Comparison of ENCODE assay signal across 19 mouse cellular contexts in the genomic region with DNA sequence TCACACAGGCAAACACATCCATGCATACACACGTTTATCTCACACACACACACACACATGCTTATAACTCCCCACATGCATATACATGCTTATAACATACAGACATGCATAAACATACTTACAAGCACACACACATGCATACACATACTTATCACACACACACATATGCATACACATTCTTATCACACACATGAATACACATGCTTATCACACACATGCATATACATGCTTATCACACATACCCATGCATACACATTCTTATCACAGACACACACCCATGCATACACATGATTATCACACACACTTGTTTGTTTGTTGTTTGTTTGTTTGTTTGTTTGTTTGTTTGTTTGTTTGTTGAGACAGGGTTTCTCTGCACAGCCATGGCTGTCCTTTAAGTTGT. TPM values are rescaled to one million over a fixed set of nuclear protein-coding genes. Genes with fewer than 3 reads are reported as not detected.
DNase-seq lines count a peak whose midpoint lies in the region; ATAC-seq lines count a peak whose summit lies in the region.
"Had no signal": no experiment of that assay in that cellular context is flagged by ENCODE, and none has a peak within 500 bp of the region (broad histone marks: within the 10 kb centered on the region; RNA-seq: fewer than 3 reads in every experiment).

No protein-coding gene starts in this region.

- no peak overlapping the region for H3K9ac ChIP-seq in liver, embryonic 12.5 days
- H3K9ac ChIP-seq in liver, embryonic 16.5 days (ENCODE audit: low read depth, low read length): no peak overlapping the region
- H3K9ac ChIP-seq: embryonic facial prominence, embryonic 12.5 days; forebrain, embryonic 15.5 days; hindbrain, embryonic 12.5 days had no signal

- peaks cover 85% of the 10 kb centered on the region for H3K4me1 ChIP-seq in liver, embryonic 12.5 days
- H3K4me1 ChIP-seq in liver, embryonic 16.5 days (ENCODE audit: control insufficient read depth, low read depth, low read length): peaks cover 50% of the 10 kb centered on the region
- peaks cover 31% of the 10 kb centered on the region for H3K4me1 ChIP-seq in embryonic facial prominence, embryonic 10.5 days
- H3K4me1 ChIP-seq: forebrain, embryonic 15.5 days had no signal

- peak overlapping the region; percentile 80 for H3K27ac ChIP-seq in liver, embryonic 12.5 days
- peak overlapping the region; percentile 81 for H3K27ac ChIP-seq in liver, embryonic 16.5 days (ENCODE audit: low read length)
- H3K27ac ChIP-seq in embryonic facial prominence, embryonic 10.5 days (replicated peaks): no peak overlapping the region
- H3K27ac ChIP-seq: embryonic facial prominence, embryonic 12.5 days; forebrain, embryonic 15.5 days; heart, embryonic 10.5 days; hindbrain, embryonic 12.5 days; hindbrain, postnatal 0 days had no signal

- peak; percentile 55 for ATAC-seq in liver, embryonic 12.5 days
- peak; percentile 78 for ATAC-seq in liver, embryonic 16.5 days (ENCODE audit: low read depth)
- ATAC-seq: forebrain, embryonic 15.5 days; hindbrain, postnatal 0 days had no signal

- H3K9me3 ChIP-seq in liver, embryonic 12.5 days (replicated peaks): peaks cover 5% of the 10 kb centered on the region; the same call in 1 of the 2 replicates
- H3K9me3 ChIP-seq in liver, embryonic 16.5 days (replicated peaks; ENCODE audit: control insufficient read depth, low read length): 0 out of 2 replicates have a peak, but pooled peaks cover 2% of the 10 kb centered on the region
- no peaks in the 10 kb centered on the region for H3K9me3 ChIP-seq in embryonic facial prominence, embryonic 10.5 days
- H3K9me3 ChIP-seq: embryonic facial prominence, embryonic 12.5 days; forebrain, embryonic 15.5 days; heart, embryonic 10.5 days; hindbrain, embryonic 12.5 days had no signal

- H3K36me3 ChIP-seq in liver, embryonic 12.5 days: 0 out of 2 replicates have a peak, but pooled peaks cover 7% of the 10 kb centered on the region
- no peaks in the 10 kb centered on the region for H3K36me3 ChIP-seq in liver, embryonic 16.5 days (ENCODE audit: control insufficient read depth, insufficient read depth)
- H3K36me3 ChIP-seq in embryonic facial prominence, embryonic 10.5 days (replicated peaks): 0 out of 2 replicates have a peak, but pooled peaks cover 3% of the 10 kb centered on the region
- H3K36me3 ChIP-seq: embryonic facial prominence, embryonic 12.5 days; forebrain, embryonic 15.5 days; heart, embryonic 10.5 days; hindbrain, embryonic 12.5 days had no signal

- H3K4me3 ChIP-seq in liver, embryonic 12.5 days: no peak overlapping the region
- no peak overlapping the region for H3K4me3 ChIP-seq in liver, embryonic 16.5 days (ENCODE audit: low read depth, low read length)
- no peak overlapping the region for H3K4me3 ChIP-seq in embryonic facial prominence, embryonic 10.5 days
- H3K4me3 ChIP-seq: embryonic facial prominence, embryonic 12.5 days; forebrain, embryonic 15.5 days; heart, embryonic 10.5 days; hindbrain, embryonic 12.5 days had no signal

- DNase-seq in c-Kit-positive CD71-positive TER-119-positive erythroid progenitor cells, embryonic 14.5 days (ENCODE audit: low spot score): peak; percentile 47
- DNase-seq in embryonic facial prominence, embryonic 10.5 days (ENCODE audit: low spot score): no peak
- DNase-seq in cerebellum, postnatal 25 days: no peak
- no peak for DNase-seq in cerebellum, postnatal 14 days
- DNase-seq: adrenal gland, adult 8-10 months; cerebellum, adult 11-12 months; cerebellum, adult 9-10 months; embryo, embryonic 11 days; gastrocnemius, postnatal 10 days; heart, adult 18-20 months; heart, postnatal 10 days; heart, postnatal 4 days had no signal

- WGBS in liver, embryonic 12.5 days (ENCODE audit: insufficient replicate concordance): 87% methylated on average over 1 of the region's 1 CpGs
- WGBS in liver, embryonic 16.5 days (ENCODE audit: insufficient replicate concordance): 76% methylated on average over 1 of the region's 1 CpGs
- WGBS in embryonic facial prominence, embryonic 10.5 days: 83% methylated on average over 1 of the region's 1 CpGs

- no peak overlapping the region for H3K4me2 ChIP-seq in liver, embryonic 12.5 days
- no peak overlapping the region for H3K4me2 ChIP-seq in liver, embryonic 16.5 days (ENCODE audit: low read depth, low read length)
- H3K4me2 ChIP-seq: embryonic facial prominence, embryonic 12.5 days; forebrain, embryonic 15.5 days; hindbrain, embryonic 12.5 days had no signal

- no peaks in the 10 kb centered on the region for H3K27me3 ChIP-seq in liver, embryonic 12.5 days (replicated peaks)
- no peaks in the 10 kb centered on the region for H3K27me3 ChIP-seq in liver, embryonic 16.5 days (ENCODE audit: control insufficient read depth, insufficient read depth, low read depth, low read length)
- no peaks in the 10 kb centered on the region for H3K27me3 ChIP-seq in embryonic facial prominence, embryonic 10.5 days (replicated peaks; ENCODE audit: low read depth, poor library complexity, severe bottlenecking)
- H3K27me3 ChIP-seq: embryonic facial prominence, embryonic 12.5 days; forebrain, embryonic 15.5 days; hindbrain, embryonic 12.5 days had no signal

RNA-seq across cellular contexts. Expression of a gene that starts 40.1 kb away (rescaled TPM):
- polyA plus RNA-seq in liver, embryonic 12.5 days (2016; fragmentation: Nextera tagmentation; extraction: Ambion mirVana): 12.9 and 13.6 TPM in 2 replicates
- 10.5 and 12.0 TPM in 2 replicates for polyA plus RNA-seq in liver, embryonic 16.5 days (2015; fragmentation: Nextera tagmentation; extraction: Ambion mirVana)
- polyA plus RNA-seq in embryonic facial prominence, embryonic 10.5 days (2016; fragmentation: Nextera tagmentation; extraction: Ambion mirVana): 54.1 and 55.1 TPM in 2 replicates
